In the genomic region with DNA sequence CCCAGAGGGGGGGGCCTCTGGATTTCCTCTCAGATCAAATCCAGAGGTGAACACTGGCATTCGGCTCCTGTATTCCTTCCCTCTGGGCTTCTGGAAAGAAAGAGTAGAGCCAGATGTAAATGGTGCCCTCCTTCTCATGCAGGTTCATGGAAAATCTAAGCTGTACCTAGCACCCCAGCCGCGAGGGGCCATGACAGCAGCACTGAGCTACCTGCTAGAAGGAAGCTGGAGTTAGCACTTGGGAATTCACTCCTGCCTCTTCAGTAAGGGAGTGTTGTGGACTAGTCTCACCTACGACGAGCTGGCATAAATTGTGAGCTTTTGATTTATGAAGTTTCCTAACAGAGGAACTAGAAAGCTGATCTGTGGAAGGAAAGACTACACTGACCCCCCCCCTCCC, we compare ENCODE assay signal across 10 mouse cellular contexts. TPM values are rescaled to one million over a fixed set of nuclear protein-coding genes. Genes with fewer than 3 reads are reported as not detected.
DNase-seq lines count a peak whose midpoint lies in the region; ATAC-seq lines count a peak whose summit lies in the region.
"Had no signal": no experiment of that assay in that cellular context is flagged by ENCODE, and none has a peak within 500 bp of the region (broad histone marks: within the 10 kb centered on the region; RNA-seq: fewer than 3 reads in every experiment).

No protein-coding gene starts in this region.

- no peaks in the 10 kb centered on the region for H3K36me3 ChIP-seq in hindbrain, embryonic 12.5 days
- H3K36me3 ChIP-seq in hindbrain, embryonic 11.5 days (ENCODE audit: control insufficient read depth, insufficient read depth, low read length): no peaks in the 10 kb centered on the region
- no peaks in the 10 kb centered on the region for H3K36me3 ChIP-seq in embryonic facial prominence, embryonic 14.5 days (ENCODE audit: control insufficient read depth, insufficient read depth, low read length)
- no peaks in the 10 kb centered on the region for H3K36me3 ChIP-seq in midbrain, embryonic 13.5 days

- no peaks in the 10 kb centered on the region for H3K27me3 ChIP-seq in hindbrain, embryonic 12.5 days
- H3K27me3 ChIP-seq in hindbrain, embryonic 11.5 days (ENCODE audit: control insufficient read depth, insufficient read depth, low read length): no peaks in the 10 kb centered on the region
- no peaks in the 10 kb centered on the region for H3K27me3 ChIP-seq in embryonic facial prominence, embryonic 14.5 days (replicated peaks; ENCODE audit: control insufficient read depth, insufficient read depth, low read length)
- no peaks in the 10 kb centered on the region for H3K27me3 ChIP-seq in midbrain, embryonic 13.5 days

- 86% methylated on average over 5 of the region's 5 CpGs for WGBS in hindbrain, embryonic 12.5 days
- 86% methylated on average over 5 of the region's 5 CpGs for WGBS in hindbrain, embryonic 11.5 days
- WGBS in embryonic facial prominence, embryonic 14.5 days: 54% methylated on average over 5 of the region's 5 CpGs
- WGBS in midbrain, embryonic 13.5 days: 91% methylated on average over 5 of the region's 5 CpGs

- H3K4me1 ChIP-seq in hindbrain, embryonic 12.5 days: peaks cover 16% of the 10 kb centered on the region
- H3K4me1 ChIP-seq in hindbrain, embryonic 11.5 days (replicated peaks; ENCODE audit: control insufficient read depth, insufficient read depth, low read length): no peaks in the 10 kb centered on the region
- H3K4me1 ChIP-seq in embryonic facial prominence, embryonic 14.5 days (ENCODE audit: control insufficient read depth, insufficient read depth, low read length): peaks cover 17% of the 10 kb centered on the region
- H3K4me1 ChIP-seq in midbrain, embryonic 13.5 days (replicated peaks): peaks cover 18% of the 10 kb centered on the region

- no peaks in the 10 kb centered on the region for H3K9me3 ChIP-seq in hindbrain, embryonic 12.5 days (replicated peaks)
- no peaks in the 10 kb centered on the region for H3K9me3 ChIP-seq in hindbrain, embryonic 11.5 days (ENCODE audit: control insufficient read depth, low read length)
- no peaks in the 10 kb centered on the region for H3K9me3 ChIP-seq in embryonic facial prominence, embryonic 14.5 days (ENCODE audit: control insufficient read depth, low read length)
- no peaks in the 10 kb centered on the region for H3K9me3 ChIP-seq in midbrain, embryonic 13.5 days

- H3K4me3 ChIP-seq in hindbrain, embryonic 12.5 days: no peak overlapping the region
- H3K4me3 ChIP-seq in hindbrain, embryonic 11.5 days (ENCODE audit: low read depth, low read length): no peak overlapping the region
- no peak overlapping the region for H3K4me3 ChIP-seq in embryonic facial prominence, embryonic 14.5 days (ENCODE audit: low read depth, low read length)
- H3K4me3 ChIP-seq in midbrain, embryonic 13.5 days (replicated peaks): no peak overlapping the region

- ATAC-seq in hindbrain, embryonic 12.5 days (ENCODE audit: low FRiP score): no peak
- ATAC-seq in hindbrain, embryonic 11.5 days (ENCODE audit: low FRiP score): no peak
- 0 out of 2 replicates have a peak, but pooled peaks have one; percentile 8 for ATAC-seq in embryonic facial prominence, embryonic 14.5 days (ENCODE audit: low read depth)
- no peak for ATAC-seq in midbrain, embryonic 13.5 days

- 0 out of 2 replicates have a peak overlapping the region, but pooled peaks have one; percentile 32 for H3K27ac ChIP-seq in hindbrain, embryonic 12.5 days
- no peak overlapping the region for H3K27ac ChIP-seq in hindbrain, embryonic 11.5 days (ENCODE audit: low read depth, low read length)
- peak overlapping the region; percentile 74 for H3K27ac ChIP-seq in embryonic facial prominence, embryonic 14.5 days (replicated peaks; ENCODE audit: low read depth, low read length)
- H3K27ac ChIP-seq in midbrain, embryonic 13.5 days: peak overlapping the region; percentile 67; the same call in 1 of the 2 replicates

- H3K4me2 ChIP-seq in hindbrain, embryonic 12.5 days (replicated peaks): no peak overlapping the region
- no peak overlapping the region for H3K4me2 ChIP-seq in hindbrain, embryonic 11.5 days (replicated peaks; ENCODE audit: low read depth, low read length)
- peak overlapping the region; percentile 35 for H3K4me2 ChIP-seq in embryonic facial prominence, embryonic 14.5 days (ENCODE audit: low read depth, low read length)
- no peak overlapping the region for H3K4me2 ChIP-seq in midbrain, embryonic 13.5 days (replicated peaks)

- DNase-seq in hindbrain, embryonic 11.5 days (ENCODE audit: low spot score): no peak
- peak; percentile 52 for DNase-seq in R1 (ENCODE audit: low read depth, low spot score)
- no peak for DNase-seq in embryonic facial prominence, embryonic 14.5 days (ENCODE audit: low spot score)
- no peak for DNase-seq in natural killer cell, adult 2 months (ENCODE audit: low spot score in 2 of 2)
- DNase-seq in frontal cortex, postnatal 14 days (ENCODE audit: low spot score in 2 of 2): no peak
- DNase-seq in cerebellum, postnatal 36 days: no peak
- DNase-seq: kidney, adult 11 months; thymus, adult 18-20 months had no signal

- no peak overlapping the region for H3K9ac ChIP-seq in hindbrain, embryonic 12.5 days
- no peak overlapping the region for H3K9ac ChIP-seq in hindbrain, embryonic 11.5 days (ENCODE audit: low read depth, low read length)
- H3K9ac ChIP-seq in embryonic facial prominence, embryonic 14.5 days (ENCODE audit: low read depth, low read length): no peak overlapping the region
- H3K9ac ChIP-seq in midbrain, embryonic 13.5 days (replicated peaks): no peak overlapping the region

RNA-seq across cellular contexts. Expression of a gene that starts 1.6 kb away (rescaled TPM):
- polyA plus RNA-seq in hindbrain, embryonic 12.5 days (2016; fragmentation: Nextera tagmentation; extraction: Ambion mirVana): 0.13 and 0.27 TPM in 2 replicates
- 0.10 TPM in 1 of 2 replicates, not detected in the other for polyA plus RNA-seq in hindbrain, embryonic 11.5 days (2014; fragmentation: Nextera tagmentation; extraction: Ambion mirVana)
- polyA plus RNA-seq in embryonic facial prominence, embryonic 14.5 days (2014; fragmentation: Nextera tagmentation; extraction: Ambion mirVana): 0.14 TPM in 1 of 2 replicates, not detected in the other
- 0.26 TPM in 1 of 2 replicates, not detected in the other for polyA plus RNA-seq in midbrain, embryonic 13.5 days (2015; fragmentation: Nextera tagmentation; extraction: Ambion mirVana)

RNA-seq across cellular contexts. Expression of a gene that starts 30.2 kb away (rescaled TPM):
- polyA plus RNA-seq in hindbrain, embryonic 12.5 days (2016; fragmentation: Nextera tagmentation; extraction: Ambion mirVana): 264 and 270 TPM in 2 replicates
- 258 and 266 TPM in 2 replicates for polyA plus RNA-seq in hindbrain, embryonic 11.5 days (2014; fragmentation: Nextera tagmentation; extraction: Ambion mirVana)
- 203 and 215 TPM in 2 replicates for polyA plus RNA-seq in embryonic facial prominence, embryonic 14.5 days (2014; fragmentation: Nextera tagmentation; extraction: Ambion mirVana)
- 244 and 247 TPM in 2 replicates for polyA plus RNA-seq in midbrain, embryonic 13.5 days (2015; fragmentation: Nextera tagmentation; extraction: Ambion mirVana)
